Mouse (Mus musculus): ENCODE results near the gene Tmod2.

DNA sequence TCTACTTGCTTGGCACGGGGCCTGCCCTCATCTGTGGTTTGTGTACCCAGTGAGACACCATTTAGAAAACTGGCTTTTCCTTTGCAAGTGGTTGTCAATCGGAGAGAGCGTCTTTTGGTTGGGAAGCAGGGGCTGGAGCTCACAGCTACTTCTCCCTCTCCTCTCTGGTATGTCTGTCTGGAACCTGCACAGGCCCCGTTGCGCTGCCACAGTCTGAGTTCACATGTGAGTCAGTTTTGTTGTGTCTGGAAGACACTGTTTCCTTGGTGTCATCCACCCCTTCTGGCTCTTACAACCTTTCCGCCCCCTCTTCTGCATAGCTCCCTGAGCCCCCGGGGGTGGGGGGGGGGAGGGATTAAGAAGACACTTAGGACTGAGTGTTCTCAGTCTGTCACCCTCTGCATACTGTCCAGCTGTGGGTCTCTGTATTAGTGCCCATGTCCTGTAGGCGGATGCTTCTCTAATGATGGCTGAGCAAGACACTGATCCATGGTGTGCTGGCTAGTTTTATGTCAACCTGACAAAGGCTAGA is 76.6 kb downstream of the Tmod2 start:
- no peak for TF ChIP-seq USF1 (IDR thresholded peaks at IDR 0.05; ENCODE audit: low read depth, low read length)
- no peak for TF ChIP-seq CHD2 (IDR thresholded peaks at IDR 0.05; ENCODE audit: low read length)

All from MEL (cell line).